Mouse (Mus musculus) G1E (cell line): ENCODE measurements around the gene Ms4a6c.

Experiments used
- CTCF ChIP-seq: IDR thresholded peaks from 2 replicates; pipeline ENCODE4 v1.5.1; 2012; ENCODE audit warnings: low read depth, low read length, inconsistent platforms, mixed read lengths
- POLR2AphosphoS5 ChIP-seq: IDR thresholded peaks from 2 replicates; pipeline ENCODE4 v1.6.1; 2012; ENCODE audit warnings: low read depth, low read length, inconsistent platforms; ENCODE audit not compliant: insufficient replicate concordance
- TAL1 ChIP-seq: conservative IDR thresholded peaks from 2 replicates; pipeline ENCODE4 v1.6.1; 2012; ENCODE audit warnings: low read depth, low read length, inconsistent platforms, mixed read lengths

GRCm38 (mm10) chr19:11516845-11517244, 47.7 kb downstream of the Ms4a6c start:
- no peak for TF ChIP-seq POLR2AphosphoS5
- TF ChIP-seq CTCF: no peak
- TF ChIP-seq TAL1: no peak
